In genomic region chr12:69729246-69729645, GRCm38 (mm10) we compare ENCODE assay signal across 22 mouse cellular contexts. TPM values are rescaled to one million over a fixed set of nuclear protein-coding genes. Genes with fewer than 3 reads are reported as not detected.
DNase-seq lines count a peak whose midpoint lies in the region; ATAC-seq and TF ChIP-seq lines count a peak whose summit lies in the region.
"Had no signal": no experiment of that assay in that cellular context is flagged by ENCODE, and none has a peak within 500 bp of the region (broad histone marks: within the 10 kb centered on the region; RNA-seq: fewer than 3 reads in every experiment).

No protein-coding gene starts in this region.

- no peak overlapping the region for H3K9ac ChIP-seq in forebrain, embryonic 16.5 days (replicated peaks; ENCODE audit: low read depth, low read length)
- no peak overlapping the region for H3K9ac ChIP-seq in forebrain, embryonic 12.5 days
- H3K9ac ChIP-seq in ES-Bruce4 (ENCODE audit: low read depth, poor library complexity, severe bottlenecking): no peak overlapping the region
- no peak overlapping the region for H3K9ac ChIP-seq in hindbrain, postnatal 0 days (replicated peaks; ENCODE audit: low read length)
- H3K9ac ChIP-seq: embryonic facial prominence, embryonic 13.5 days; embryonic facial prominence, embryonic 15.5 days had no signal

- TF ChIP-seq POLR2A in ES-Bruce4 (IDR thresholded peaks at IDR 0.05; ENCODE audit: insufficient read depth, low read length): no peak

- no peak overlapping the region for H3K4me3 ChIP-seq in forebrain, embryonic 16.5 days (replicated peaks; ENCODE audit: low read length)
- no peak overlapping the region for H3K4me3 ChIP-seq in forebrain, embryonic 12.5 days (replicated peaks)
- H3K4me3 ChIP-seq in ES-Bruce4 (ENCODE audit: low read depth, low read length): no peak overlapping the region
- H3K4me3 ChIP-seq in hindbrain, postnatal 0 days (ENCODE audit: low read length): no peak overlapping the region
- H3K4me3 ChIP-seq in left cerebral cortex, adult 2 months: no peak overlapping the region
- H3K4me3 ChIP-seq: embryonic facial prominence, embryonic 13.5 days; embryonic facial prominence, embryonic 15.5 days; erythroblast, embryonic 14.5 days; forebrain, embryonic 10.5 days had no signal

- peaks cover 5% of the 10 kb centered on the region for H3K4me1 ChIP-seq in forebrain, embryonic 16.5 days (replicated peaks; ENCODE audit: control insufficient read depth, insufficient read depth, low read length)
- peaks cover 8% of the 10 kb centered on the region; the same call in 1 of the 2 replicates for H3K4me1 ChIP-seq in forebrain, embryonic 12.5 days
- H3K4me1 ChIP-seq in ES-Bruce4 (ENCODE audit: control insufficient read depth, insufficient read depth, low read length): peaks cover 6% of the 10 kb centered on the region
- no peaks in the 10 kb centered on the region for H3K4me1 ChIP-seq in hindbrain, postnatal 0 days (ENCODE audit: insufficient read depth, low read length)
- H3K4me1 ChIP-seq: embryonic facial prominence, embryonic 13.5 days had no signal

- H3K9me3 ChIP-seq in forebrain, embryonic 16.5 days (ENCODE audit: control insufficient read depth, low read length): no peaks in the 10 kb centered on the region
- no peaks in the 10 kb centered on the region for H3K9me3 ChIP-seq in forebrain, embryonic 12.5 days
- H3K9me3 ChIP-seq in ES-Bruce4 (replicated peaks; ENCODE audit: control insufficient read depth, insufficient read depth, low read length, poor library complexity, severe bottlenecking): no peaks in the 10 kb centered on the region
- H3K9me3 ChIP-seq in hindbrain, postnatal 0 days (ENCODE audit: low read length): no peaks in the 10 kb centered on the region
- H3K9me3 ChIP-seq: embryonic facial prominence, embryonic 13.5 days; embryonic facial prominence, embryonic 15.5 days; forebrain, embryonic 10.5 days had no signal

- H3K4me2 ChIP-seq in forebrain, embryonic 16.5 days (ENCODE audit: low read length): no peak overlapping the region
- H3K4me2 ChIP-seq in forebrain, embryonic 12.5 days: no peak overlapping the region
- H3K4me2 ChIP-seq in hindbrain, postnatal 0 days (ENCODE audit: low read depth, low read length): no peak overlapping the region
- H3K4me2 ChIP-seq: embryonic facial prominence, embryonic 13.5 days; embryonic facial prominence, embryonic 15.5 days had no signal

- no peak for TF ChIP-seq CTCF in ES-Bruce4 (IDR thresholded peaks at IDR 0.05; ENCODE audit: low read depth, low read length)
- TF ChIP-seq CTCF in hindbrain, postnatal 0 days (IDR thresholded peaks at IDR 0.05; ENCODE audit: low read depth): no peak
- no peak for TF ChIP-seq CTCF in left cerebral cortex, adult 2 months (IDR thresholded peaks at IDR 0.05)

- intact Hi-C loops in left cerebral cortex, adult 2 months (cut with DNase I): no loop called here

- DNase-seq in ES-CJ7 (ENCODE audit: low read depth, low spot score): peak; percentile 50
- peak; percentile 65 for DNase-seq in ZHBTc4 (ENCODE audit: low read depth, low spot score)
- DNase-seq in hindbrain, postnatal 0 days (ENCODE audit: low spot score): no peak
- no peak for DNase-seq in left cerebral cortex, adult 2 months (ENCODE audit: extremely low spot score in 1 of 2, low spot score in 2 of 2)
- DNase-seq: adrenal gland, adult 2 months; adrenal gland, postnatal 10 days; adrenal gland, postnatal 25 days; cerebellum, adult 11 months; cerebellum, adult 18-20 months; cerebellum, adult 8-10 months; cerebellum, adult 9-11 months; cerebellum, postnatal 14 days; cerebellum, postnatal 36 days; embryo, embryonic 11 days had no signal

- H3K27me3 ChIP-seq in forebrain, embryonic 16.5 days (replicated peaks; ENCODE audit: control insufficient read depth, insufficient read depth, low read length): no peaks in the 10 kb centered on the region
- H3K27me3 ChIP-seq in forebrain, embryonic 12.5 days: no peaks in the 10 kb centered on the region
- no peaks in the 10 kb centered on the region for H3K27me3 ChIP-seq in ES-Bruce4 (ENCODE audit: control insufficient read depth, insufficient read depth, low read length, poor library complexity, severe bottlenecking)
- H3K27me3 ChIP-seq in hindbrain, postnatal 0 days (ENCODE audit: insufficient read depth, low read length): no peaks in the 10 kb centered on the region
- H3K27me3 ChIP-seq: embryonic facial prominence, embryonic 13.5 days; embryonic facial prominence, embryonic 15.5 days had no signal

- 0 out of 2 replicates have a peak overlapping the region, but pooled peaks have one; percentile 3 for H3K27ac ChIP-seq in forebrain, embryonic 16.5 days (ENCODE audit: low read length)
- H3K27ac ChIP-seq in forebrain, embryonic 12.5 days: no peak overlapping the region
- H3K27ac ChIP-seq in ES-Bruce4 (ENCODE audit: insufficient read depth, low read length): 0 out of 2 replicates have a peak overlapping the region, but pooled peaks have one; percentile 17
- no peak overlapping the region for H3K27ac ChIP-seq in hindbrain, postnatal 0 days
- H3K27ac ChIP-seq in left cerebral cortex, adult 2 months: no peak overlapping the region
- H3K27ac ChIP-seq: embryonic facial prominence, embryonic 13.5 days; embryonic facial prominence, embryonic 15.5 days; forebrain, embryonic 10.5 days had no signal

- H3K36me3 ChIP-seq in forebrain, embryonic 16.5 days (ENCODE audit: control insufficient read depth, insufficient read depth): no peaks in the 10 kb centered on the region
- H3K36me3 ChIP-seq in forebrain, embryonic 12.5 days (replicated peaks): no peaks in the 10 kb centered on the region
- H3K36me3 ChIP-seq in ES-Bruce4 (ENCODE audit: control insufficient read depth, insufficient read depth, low read length, poor library complexity, severe bottlenecking): no peaks in the 10 kb centered on the region
- no peaks in the 10 kb centered on the region for H3K36me3 ChIP-seq in hindbrain, postnatal 0 days (ENCODE audit: insufficient read depth, low read length)
- H3K36me3 ChIP-seq: embryonic facial prominence, embryonic 13.5 days; embryonic facial prominence, embryonic 15.5 days; forebrain, embryonic 10.5 days had no signal

- TF ChIP-seq EP300 in ES-Bruce4 (IDR thresholded peaks at IDR 0.05; ENCODE audit: insufficient read depth, low read depth, low read length): 0 out of 2 replicates have a peak, but pooled peaks have one; percentile 12

- 71% methylated on average over 1 of the region's 1 CpGs for WGBS in forebrain, embryonic 16.5 days
- 95% methylated on average over 1 of the region's 1 CpGs for WGBS in forebrain, embryonic 12.5 days
- 91% methylated on average over 1 of the region's 1 CpGs for WGBS in hindbrain, postnatal 0 days

- no peak for ATAC-seq in forebrain, embryonic 16.5 days
- ATAC-seq in forebrain, embryonic 12.5 days (ENCODE audit: low FRiP score): no peak
- no peak for ATAC-seq in hindbrain, postnatal 0 days
- ATAC-seq: forebrain, embryonic 14.5 days had no signal

RNA-seq across cellular contexts. Expression of gene Atp5s, which starts 4.5 kb away (rescaled TPM):
- polyA plus RNA-seq in forebrain, embryonic 16.5 days (2015; fragmentation: Nextera tagmentation; extraction: Ambion mirVana): 26.0 and 26.1 TPM in 2 replicates
- 22.7 and 24.1 TPM in 2 replicates for polyA plus RNA-seq in forebrain, embryonic 12.5 days (2016; fragmentation: Nextera tagmentation; extraction: Ambion mirVana)
- polyA plus RNA-seq in ES-Bruce4 (2011; ENCODE audit: insufficient read depth, insufficient read length, low read depth, missing spikeins): 28.4 and 30.4 TPM in 2 replicates
- total RNA-seq in hindbrain, postnatal 0 days (2014; rRNA removed): 24.5 and 33.5 TPM in 2 replicates
- polyA plus RNA-seq in hindbrain, postnatal 0 days (2015; fragmentation: Nextera tagmentation; extraction: Ambion mirVana): 34.3 and 38.9 TPM in 2 replicates
- 10 to 100 TPM; 32.9 to 40.3 TPM for total RNA-seq in left cerebral cortex, adult 2 months (2021)

RNA-seq across cellular contexts. Expression of gene L2hgdh, which starts 4.6 kb away (rescaled TPM):
- 15.0 and 16.3 TPM in 2 replicates for polyA plus RNA-seq in forebrain, embryonic 16.5 days (2015; fragmentation: Nextera tagmentation; extraction: Ambion mirVana)
- polyA plus RNA-seq in forebrain, embryonic 12.5 days (2016; fragmentation: Nextera tagmentation; extraction: Ambion mirVana): 15.7 and 16.2 TPM in 2 replicates
- polyA plus RNA-seq in ES-Bruce4 (2011; ENCODE audit: insufficient read depth, insufficient read length, low read depth, missing spikeins): 25.6 and 26.2 TPM in 2 replicates
- total RNA-seq in hindbrain, postnatal 0 days (2014; rRNA removed): 10.5 and 12.2 TPM in 2 replicates
- 10.2 and 11.0 TPM in 2 replicates for polyA plus RNA-seq in hindbrain, postnatal 0 days (2015; fragmentation: Nextera tagmentation; extraction: Ambion mirVana)
- 10 to 100 TPM; 17.3 to 19.9 TPM for total RNA-seq in left cerebral cortex, adult 2 months (2021)

RNA-seq across cellular contexts. Expression of gene Sos2, which starts 47.6 kb away (rescaled TPM):
- polyA plus RNA-seq in forebrain, embryonic 16.5 days (2015; fragmentation: Nextera tagmentation; extraction: Ambion mirVana): 11.0 and 11.8 TPM in 2 replicates
- polyA plus RNA-seq in forebrain, embryonic 12.5 days (2016; fragmentation: Nextera tagmentation; extraction: Ambion mirVana): 8.9 and 11.0 TPM in 2 replicates
- 21.2 and 21.6 TPM in 2 replicates for polyA plus RNA-seq in ES-Bruce4 (2011; ENCODE audit: insufficient read depth, insufficient read length, low read depth, missing spikeins)
- total RNA-seq in hindbrain, postnatal 0 days (2014; rRNA removed): 27.3 and 35.0 TPM in 2 replicates
- polyA plus RNA-seq in hindbrain, postnatal 0 days (2015; fragmentation: Nextera tagmentation; extraction: Ambion mirVana): 7.6 and 9.2 TPM in 2 replicates
- 10 to 100 TPM; 36.7 to 37.7 TPM for total RNA-seq in left cerebral cortex, adult 2 months (2021)

Comparison
In these comparisons a context has a peak if more than half of its experiments do, and no peak if none do; other contexts are left out.
1. H3K27ac ChIP-seq: peak in forebrain, embryonic 16.5 days (single experiment) and ES-Bruce4 (single experiment); none in forebrain, embryonic 12.5 days (single experiment), hindbrain, postnatal 0 days (single experiment) and left cerebral cortex, adult 2 months (single experiment).
2. DNase-seq: peak in ES-CJ7 (single experiment) and ZHBTc4 (single experiment); none in hindbrain, postnatal 0 days (single experiment) and left cerebral cortex, adult 2 months (0 of 2).